Mouse (Mus musculus): ENCODE measurements around the gene Rab12.
A peak's percentile ranks its signal among the peaks of the same experiment; 100 is the strongest.

Rab12 gene

GRCm38 (mm10) chr17:66498598-66498997 lies 20.9 kb downstream of the Rab12 start:
- DNase-seq, result no peak

GRCm38 (mm10) chr17:66496589-66496988 lies 22.9 kb downstream of the Rab12 start:
- no peak for DNase-seq

- peak; percentile 53 to 54 for DNase-seq
Observed at GRCm38 (mm10) chr17:66490022-66490601, 29.4 kb downstream of the Rab12 start.

GRCm38 (mm10) chr17:66486576-66486975 lies 33.0 kb downstream of the Rab12 start:
- no peak for DNase-seq

- DNase-seq, result peak; percentile 70 to 78
Observed at GRCm38 (mm10) chr17:66485742-66486141, 33.8 kb downstream of the Rab12 start.

GRCm38 (mm10) chr17:66484965-66485364 lies 34.6 kb downstream of the Rab12 start:
- no peak for DNase-seq

- DNase-seq, result no peak
Observed at GRCm38 (mm10) chr17:66483651-66484454, 35.7 kb downstream of the Rab12 start.

- DNase-seq, result no peak
Observed at GRCm38 (mm10) chr17:66481295-66481694, 38.2 kb downstream of the Rab12 start.

- DNase-seq, result no peak
Observed at GRCm38 (mm10) chr17:66480491-66481278, 38.8 kb downstream of the Rab12 start.

- DNase-seq, result no peak
Observed at GRCm38 (mm10) chr17:66479813-66480490, 39.6 kb downstream of the Rab12 start.

GRCm38 (mm10) chr17:66479311-66479710 lies 40.2 kb downstream of the Rab12 start:
- no peak for DNase-seq

GRCm38 (mm10) chr17:66473205-66473604 lies 46.3 kb downstream of the Rab12 start:
- no peak for DNase-seq

- no peak for DNase-seq
Observed at GRCm38 (mm10) chr17:66471775-66472174, 47.8 kb downstream of the Rab12 start.

- no peak for DNase-seq
Observed at GRCm38 (mm10) chr17:66471252-66471651, 48.3 kb downstream of the Rab12 start.

GRCm38 (mm10) chr17:66470020-66470419 lies 49.5 kb downstream of the Rab12 start:
- DNase-seq, result no peak

GRCm38 (mm10) chr17:66457278-66457677 lies 62.3 kb downstream of the Rab12 start:
- DNase-seq, result no peak

- peak; percentile 87 to 97 for DNase-seq
Observed at GRCm38 (mm10) chr17:66451143-66451542, 68.4 kb downstream of the Rab12 start.

- no peak for DNase-seq
Observed at GRCm38 (mm10) chr17:66450526-66451070, 68.9 kb downstream of the Rab12 start.

GRCm38 (mm10) chr17:66449460-66450341 lies 69.8 kb downstream of the Rab12 start, which contains the start of gene Mtcl1:
Mtcl1 (minus strand) TSS chr17:66449750.
- DNase-seq, result peak; percentile 64 to 84

- DNase-seq, result peak; percentile 28 to 60
Observed at GRCm38 (mm10) chr17:66448421-66449405, 70.8 kb downstream of the Rab12 start.
